Mouse (Mus musculus) CH12.LX (cell line): ENCODE measurements around the gene Ap1g2. TPM values are rescaled to one million over a fixed set of nuclear protein-coding genes. Genes with fewer than 3 reads are reported as not detected.

Experiments
- DNase-seq: peaks from one replicate; pipeline ENCODE4 v3.0.0-alpha.2; 2013; ENCODE audit errors: extremely low read depth
- H3K27ac ChIP-seq: 2 replicates; pipeline ENCODE4 v1.5.1; 2012; ENCODE audit warnings: low read depth, mild to moderate bottlenecking, control low read depth, moderate library complexity; ENCODE audit not compliant: insufficient read depth
- H3K27me3 ChIP-seq: replicated peaks from 2 replicates; pipeline ENCODE3; 2012; ENCODE audit warnings: inconsistent platforms
- H3K36me3 ChIP-seq, 2 experiments: replicated peaks in 1 of 2; 2 replicates each; pipeline versions ENCODE3 to v1.6.1; 2012; ENCODE audit warnings: inconsistent platforms in 1 of 2, low read length in 1 of 2, mild to moderate bottlenecking in 1 of 2, mixed read lengths in 1 of 2, moderate library complexity in 1 of 2; ENCODE audit not compliant: control insufficient read depth in 1 of 2, insufficient read depth in 1 of 2
- H3K4me1 ChIP-seq, 2 experiments: 2 replicates each; pipeline ENCODE4 v1.6.1; 2012; ENCODE audit warnings: inconsistent platforms in 1 of 2, moderate library complexity in 1 of 2; ENCODE audit not compliant: insufficient read depth in 2 of 2, control insufficient read depth in 1 of 2
- H3K4me2 ChIP-seq: 2 replicates; pipeline ENCODE4 v1.6.1; 2012; ENCODE audit warnings: low read depth, mild to moderate bottlenecking, control low read depth; ENCODE audit not compliant: poor library complexity, insufficient read depth, severe bottlenecking
- H3K4me3 ChIP-seq, 3 experiments: fragments of 150-350 bp in 1 of 3; sonication (generic) in 1 of 3; replicated peaks in 1 of 3; 2 replicates each; pipeline versions ENCODE3 to v1.5.1; 2011 to 2012; ENCODE audit warnings: low read depth in 2 of 3, low read length in 2 of 3, mild to moderate bottlenecking in 2 of 3, moderate library complexity in 2 of 3, control low read depth in 1 of 3, improper control_type of control experiment in 1 of 3, inconsistent platforms in 1 of 3, mixed read lengths in 1 of 3; ENCODE audit not compliant: poor library complexity in 1 of 3
- H3K79me2 ChIP-seq: replicated peaks from 2 replicates; pipeline ENCODE4 v1.6.1; 2012; ENCODE audit warnings: mild to moderate bottlenecking, moderate library complexity; ENCODE audit not compliant: control insufficient read depth, poor library complexity, insufficient read depth, severe bottlenecking; ENCODE audit errors: extremely low read depth
- H3K9ac ChIP-seq: 2 replicates; pipeline ENCODE4 v1.6.1; 2012; ENCODE audit warnings: low read depth, mild to moderate bottlenecking, control low read depth, moderate library complexity; ENCODE audit not compliant: insufficient read depth
- H3K9me3 ChIP-seq: replicated peaks from 2 replicates; pipeline ENCODE3; 2012; ENCODE audit warnings: low read length, inconsistent platforms, mixed read lengths
- BHLHE40 ChIP-seq: IDR thresholded peaks from 2 replicates; pipeline ENCODE4 v1.6.1; 2011; ENCODE audit warnings: mild to moderate bottlenecking, low read depth, low read length, improper control_type of control experiment
- CTCF ChIP-seq, 2 experiments: IDR thresholded peaks in 1 of 2; conservative IDR thresholded peaks in 1 of 2; 2 replicates each; pipeline ENCODE4 v1.5.1; 2011 to 2012; ENCODE audit warnings: low read depth in 2 of 2, low read length in 2 of 2, improper control_type of control experiment in 1 of 2, inconsistent platforms in 1 of 2, mild to moderate bottlenecking in 1 of 2, moderate library complexity in 1 of 2
- EP300 ChIP-seq: IDR thresholded peaks from 2 replicates; pipeline ENCODE4 v1.6.1; 2011; ENCODE audit warnings: low read length, improper control_type of control experiment
- IRF4 ChIP-seq: IDR thresholded peaks from 2 replicates; pipeline ENCODE4 v1.6.1; 2014; ENCODE audit warnings: low read depth, mild to moderate bottlenecking, inconsistent platforms, low read length, improper control_type of control experiment
- JUN ChIP-seq: IDR thresholded peaks from 2 replicates; pipeline ENCODE4 v1.6.1; 2011; ENCODE audit warnings: low read depth, mild to moderate bottlenecking, low read length, improper control_type of control experiment, moderate library complexity; ENCODE audit not compliant: insufficient read depth
- JUND ChIP-seq: conservative IDR thresholded peaks from 2 replicates; pipeline ENCODE4 v1.6.1; 2011; ENCODE audit warnings: low read depth, low read length, improper control_type of control experiment
- KAT2A ChIP-seq: IDR thresholded peaks from 2 replicates; pipeline ENCODE4 v1.6.1; 2012; ENCODE audit warnings: low read length, improper control_type of control experiment, inconsistent platforms; ENCODE audit not compliant: insufficient replicate concordance
- MAX ChIP-seq: IDR thresholded peaks from 2 replicates; pipeline ENCODE4 v1.6.1; 2011; ENCODE audit warnings: low read length, improper control_type of control experiment
- MXI1 ChIP-seq: IDR thresholded peaks from 2 replicates; pipeline ENCODE4 v1.6.1; 2011; ENCODE audit warnings: mild to moderate bottlenecking, low read depth, low read length, improper control_type of control experiment
- NELFE ChIP-seq: IDR thresholded peaks from 2 replicates; pipeline ENCODE4 v1.6.1; 2011; ENCODE audit warnings: low read depth, low read length, improper control_type of control experiment
- POLR2A ChIP-seq: IDR thresholded peaks from 2 replicates; pipeline ENCODE4 v1.6.1; 2011; ENCODE audit warnings: low read depth, mild to moderate bottlenecking, improper control_type of control experiment, low read length
- SIN3A ChIP-seq: IDR thresholded peaks from 2 replicates; pipeline ENCODE4 v1.6.1; 2012; ENCODE audit warnings: low read length, improper control_type of control experiment, inconsistent platforms
- TBP ChIP-seq: conservative IDR thresholded peaks from 2 replicates; pipeline ENCODE4 v1.6.1; 2011; ENCODE audit warnings: low read depth, low read length, improper control_type of control experiment
- TCF12 ChIP-seq: IDR thresholded peaks from 2 replicates; pipeline ENCODE4 v1.6.1; 2014; ENCODE audit warnings: low read depth, mild to moderate bottlenecking, inconsistent platforms, low read length, improper control_type of control experiment
- UBTF ChIP-seq: IDR thresholded peaks from 2 replicates; pipeline ENCODE4 v1.6.1; 2012; ENCODE audit warnings: low read depth, mild to moderate bottlenecking, inconsistent platforms, low read length, improper control_type of control experiment, moderate library complexity
- USF2 ChIP-seq: conservative IDR thresholded peaks from 2 replicates; pipeline ENCODE4 v1.6.1; 2011; ENCODE audit warnings: low read depth, low read length, improper control_type of control experiment
- ZC3H11A ChIP-seq: IDR thresholded peaks from 2 replicates; pipeline ENCODE4 v1.6.1; 2012; ENCODE audit warnings: low read depth, mild to moderate bottlenecking, inconsistent platforms, low read length, improper control_type of control experiment
- ZNF384 ChIP-seq: IDR thresholded peaks from 2 replicates; pipeline ENCODE4 v1.6.1; 2012; ENCODE audit warnings: low read depth, low read length, improper control_type of control experiment, inconsistent platforms
- dilution Hi-C: fragments of 300-500 bp; cut with MboI; formaldehyde crosslinking; loops from 2 replicates; pipeline ENCODE4 v1.14.3; 2020; ENCODE audit warnings: low sequenced_read_pairs; ENCODE audit not compliant: extremely low pct_unique_long_range_greater_than_20kb, extremely low pct_ligation_motif_present
- in situ Hi-C: fragments of 300-500 bp; cut with MboI; formaldehyde crosslinking; loops from 3 replicates; pipeline ENCODE4 v1.14.3; 2019; ENCODE audit warnings: low sequenced_read_pairs, low pct_ligation_motif_present, low pct_unique_long_range_greater_than_20kb, mixed read lengths
- polyA plus RNA-seq: library from polyadenylated mRNA; unstranded; fragments of >175 nt; gene quantifications from 2 replicates; pipeline ENCODE4 v1.2.1, GENCODE M21; 2012; ENCODE audit warnings: low read depth; ENCODE audit not compliant: insufficient read length
- total RNA-seq, 2 experiments: library from RNA; depleted of rRNA; stranded (reverse); fragments of 300-350 nt in 1 of 2; fragments of >200 nt in 1 of 2; gene quantifications; 2 replicates each; pipeline ENCODE4 v1.2.3; 2012 to 2014

The Ap1g2 gene
- total and polyA plus RNA-seq, 3 experiments, result 18.3 to 64.8 (median 28.5) TPM

DNA sequence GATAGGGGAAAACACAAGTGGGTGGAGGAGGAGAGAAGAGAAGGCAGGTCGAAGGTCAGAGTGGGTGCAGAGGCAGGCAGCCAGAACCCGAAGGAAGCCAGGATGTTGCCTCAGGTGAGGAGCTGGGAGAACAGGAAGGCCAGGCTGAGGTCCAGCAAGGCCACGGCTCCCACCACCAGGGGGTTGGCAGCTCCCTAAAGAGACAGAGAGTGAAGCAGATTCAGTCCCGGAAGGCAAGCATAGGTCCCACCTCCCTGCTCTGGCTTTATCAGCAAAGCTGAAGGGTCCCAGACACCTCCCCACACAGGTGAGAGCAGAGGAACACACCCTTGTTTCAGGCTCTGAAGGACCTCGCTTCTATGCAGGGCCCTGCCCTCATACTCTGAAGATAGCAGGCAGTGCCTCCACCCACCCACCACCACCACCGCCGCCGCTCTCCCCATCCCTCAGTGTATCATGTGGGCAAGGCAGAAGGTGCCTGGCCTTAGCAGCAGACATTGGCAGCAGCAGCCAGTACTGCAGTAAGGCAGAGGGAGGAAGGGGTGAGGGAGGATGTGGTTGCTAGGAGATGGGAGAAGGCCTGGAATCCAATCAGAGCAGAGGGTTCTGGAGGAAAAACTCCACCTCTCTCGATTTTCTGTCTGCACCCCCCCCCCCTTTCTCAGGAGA, 1.9 kb upstream of the Ap1g2 start:
- Histone ChIP-seq H3K4me1 (peaks cover 6 to 31% of the 10 kb centered on the region in 2 experiments), H3K9me3 (no peaks in the 10 kb centered on the region), H3K36me3 (peaks cover 11 to 18% of the 10 kb centered on the region in 2 experiments), H3K27ac (no peak overlapping the region), H3K79me2 (no peaks in the 10 kb centered on the region), H3K9ac (no peak overlapping the region), H3K27me3 (peaks cover 15% of the 10 kb centered on the region), H3K4me2 (no peak overlapping the region), H3K4me3 (no peak overlapping the region)
- DNase-seq, result no peak
- TF ChIP-seq KAT2A (no peak), JUND (no peak), TBP (no peak), JUN (no peak), CTCF (conservative IDR thresholded peaks at IDR 0.05 in 1 of 2, IDR thresholded peaks at IDR 0.05 in 1 of 2; ENCODE audit: low read depth in 2 of 2, low read length in 2 of 2) (no peak), MXI1 (no peak), NELFE (no peak), BHLHE40 (no peak), ZNF384 (no peak)
- dilution Hi-C loops, result no loop called here
- in situ Hi-C loops, result no loop called here

DNA sequence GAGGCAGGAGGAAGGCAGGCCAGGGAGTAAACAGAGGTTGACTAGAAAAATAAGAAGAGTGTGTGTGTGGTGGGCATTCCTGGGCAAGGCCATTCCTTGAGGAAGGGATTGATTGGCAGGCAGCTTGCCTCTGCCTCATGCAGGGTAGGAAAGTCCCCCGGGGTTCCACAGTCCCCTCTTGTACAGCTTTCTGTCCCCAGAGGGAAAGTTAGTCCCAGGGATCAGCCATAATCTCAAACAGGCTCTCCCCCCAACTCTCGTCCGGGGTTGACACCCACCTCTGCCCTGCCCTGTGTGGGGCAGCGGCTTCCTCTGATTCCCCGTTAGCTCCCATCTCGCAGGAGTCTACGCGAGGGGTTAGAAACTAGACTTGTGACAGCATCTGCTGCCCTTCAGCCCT, 597 bp upstream of the Ap1g2 start:
- Histone ChIP-seq H3K9ac (no peak overlapping the region), H3K27me3 (peaks cover 15% of the 10 kb centered on the region), H3K36me3 (peaks cover 24 to 31% of the 10 kb centered on the region in 2 experiments), H3K4me2 (no peak overlapping the region), H3K4me3 (no peak overlapping the region), H3K4me1 (peaks cover 6 to 31% of the 10 kb centered on the region in 2 experiments), H3K79me2 (no peaks in the 10 kb centered on the region), H3K9me3 (no peaks in the 10 kb centered on the region), H3K27ac (no peak overlapping the region)
- in situ Hi-C loops (no loop called here), dilution Hi-C loops (no loop called here)
- TF ChIP-seq JUN (no peak), MAX (no peak), ZC3H11A (no peak), TCF12 (no peak)
- no peak for DNase-seq

DNA sequence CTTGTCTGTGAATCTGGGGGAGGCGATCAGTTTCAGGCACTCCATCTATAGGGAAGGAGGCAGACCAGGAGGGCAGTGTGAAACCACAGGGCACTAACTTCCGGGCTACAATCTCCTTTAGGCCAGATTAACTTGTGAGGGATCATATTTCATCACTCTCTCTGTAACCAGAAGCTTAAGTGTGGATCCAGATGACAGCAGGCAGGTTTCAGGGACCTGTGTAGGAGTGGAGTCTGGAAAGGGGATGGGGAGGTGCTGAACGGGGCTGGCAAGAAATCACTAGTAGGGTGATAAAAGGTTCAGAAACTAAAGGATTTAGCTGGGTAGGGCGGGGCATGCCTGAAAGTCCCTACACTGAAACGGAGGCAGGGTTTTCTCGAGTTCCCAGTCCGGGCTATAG, 1.0 kb downstream of the Ap1g2 start:
- TF ChIP-seq BHLHE40 (no peak), MXI1 (no peak), SIN3A (no peak), KAT2A (no peak), TBP (no peak), ZC3H11A (no peak), EP300 (no peak), IRF4 (no peak), USF2 (no peak), JUN (no peak), POLR2A (no peak), UBTF (no peak)
- dilution Hi-C loops, result no loop called here
- DNase-seq, result no peak
- Histone ChIP-seq H3K4me3 (peak overlapping the region in 2 of 3 experiments; percentile 62 to 83), H3K9ac (peak overlapping the region; percentile 79; the same call in 1 of the 2 replicates), H3K9me3 (no peaks in the 10 kb centered on the region), H3K4me1 (peaks cover 6 to 31% of the 10 kb centered on the region in 2 experiments), H3K27ac (no peak overlapping the region), H3K36me3 (peaks cover 34 to 47% of the 10 kb centered on the region in 2 experiments), H3K4me2 (peak overlapping the region; percentile 77), H3K79me2 (no peaks in the 10 kb centered on the region), H3K27me3 (peaks cover 8% of the 10 kb centered on the region)
- in situ Hi-C loops, result no loop called here
